Mouse (Mus musculus): ENCODE data around the gene Cntfr. TPM values are rescaled to one million over a fixed set of nuclear protein-coding genes. Genes with fewer than 3 reads are reported as not detected.

The Cntfr gene
- polyA plus RNA-seq (2014; fragmentation: Illumina TruSeq; extraction: RNeasy Lipid Tissue Mini Kit (QIAGEN cat#74804)) = 0.71 TPM

GRCm38 (mm10) chr4:41696930-41697841 is at the start of gene Cntfr:
Gene Cntfr (minus strand): TSS chr4:41697089.

GRCm38 (mm10) chr4:41731052-41731765 is 34.3 kb upstream of the Cntfr start, which contains the start of gene Arid3c:
Gene Arid3c (minus strand): TSS chr4:41731142.

DNA sequence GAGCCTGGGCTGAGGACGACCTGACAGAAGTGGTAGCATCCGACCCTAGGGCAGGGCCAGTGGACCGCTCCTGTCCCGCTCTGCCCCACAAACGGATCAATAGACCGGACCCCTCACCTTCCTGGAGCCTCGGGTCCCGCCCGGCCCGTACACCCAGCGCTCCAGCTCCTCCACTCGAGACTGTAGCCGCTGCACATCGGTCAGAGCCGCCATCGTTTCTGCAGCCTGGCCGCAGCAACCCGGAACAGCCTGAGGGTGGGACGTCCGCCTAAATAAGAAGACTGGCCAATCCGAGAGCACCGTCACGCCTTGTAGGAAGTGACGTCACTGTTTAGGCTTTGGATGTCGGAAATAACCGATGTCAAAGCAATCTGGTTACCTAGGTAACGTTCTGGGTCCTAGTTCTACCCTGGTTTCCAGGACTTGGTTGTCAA is 26.0 kb upstream of the Cntfr start, which contains the start of gene Dctn3:
Gene Dctn3 (minus strand): TSS at position 253 of the 434 bp plus-strand sequence.

GRCm38 (mm10) chr4:41713197-41714067 is 16.5 kb upstream of the Cntfr start, which contains the start of gene Rpp25l:
Gene Rpp25l (minus strand): TSS chr4:41713534.

DNA sequence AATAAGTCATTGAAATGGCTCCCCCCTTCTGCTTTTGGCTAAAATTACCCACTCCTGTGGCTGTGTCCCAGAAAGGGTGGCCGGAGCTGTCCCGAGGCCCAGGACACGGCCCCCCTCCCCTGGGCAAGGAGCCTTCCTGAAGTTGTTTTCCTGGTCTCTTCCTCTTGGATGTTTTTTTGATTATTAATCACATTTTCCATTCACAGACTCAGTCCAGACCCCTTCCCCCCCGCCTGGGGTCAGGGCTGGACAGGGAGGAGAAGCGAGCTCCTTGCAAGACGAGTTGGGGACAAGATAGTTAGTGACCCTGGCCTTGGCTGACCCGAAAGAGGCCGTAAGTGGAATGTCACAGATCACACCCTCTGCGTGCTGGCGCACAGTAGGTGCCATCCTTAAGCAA is 2.9 kb upstream of the Cntfr start, which contains the start of gene Il11ra1:
Gene Il11ra1 (plus strand): TSS at position 207 of the 400 bp plus-strand sequence.

DNA sequence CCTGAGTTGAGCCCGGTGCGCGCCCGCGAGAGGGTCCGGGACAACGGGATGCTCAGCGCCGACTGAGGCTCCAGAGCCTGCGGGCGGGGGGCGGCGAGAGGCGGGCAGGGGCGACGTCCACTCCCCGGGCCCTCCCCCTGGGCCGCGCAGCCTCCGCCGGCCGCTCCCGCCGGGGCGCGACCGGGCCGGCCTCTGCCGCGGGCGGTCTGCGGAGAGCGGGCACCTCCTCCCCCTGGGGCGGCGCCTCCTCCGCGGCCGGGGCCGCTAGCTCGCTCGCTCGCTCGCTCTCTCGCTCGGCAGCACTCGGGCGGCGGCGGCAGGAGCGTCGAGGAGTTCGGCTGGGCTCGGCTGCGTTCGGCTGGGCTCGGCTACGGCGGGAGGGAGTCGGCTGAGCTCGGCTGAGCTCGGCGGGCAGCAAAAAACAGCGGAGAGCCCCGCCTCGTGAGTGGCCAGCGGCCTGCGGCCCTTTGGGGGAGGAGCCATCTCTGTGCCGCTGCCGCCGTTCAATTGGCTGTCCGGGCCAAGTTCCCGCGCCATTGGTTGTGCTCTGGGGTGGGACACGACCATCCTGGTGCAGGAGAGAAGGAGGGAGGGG is 56.9 kb downstream of the Cntfr start, which contains the start of gene Enho:
Gene Enho (minus strand): TSS at position 412 of the 595 bp plus-strand sequence.

Other genes with a start within 250 kb of the Cntfr start
- 4.3 TPM for gene Kif24, start 232.2 kb downstream of the Cntfr start, polyA plus RNA-seq (2014; fragmentation: Illumina TruSeq; extraction: RNeasy Lipid Tissue Mini Kit (QIAGEN cat#74804))
- gene Nudt2, start 231.9 kb downstream of the Cntfr start, polyA plus RNA-seq (2014; fragmentation: Illumina TruSeq; extraction: RNeasy Lipid Tissue Mini Kit (QIAGEN cat#74804)) = 25.5 TPM
- gene AI464131, start 194.0 kb downstream of the Cntfr start, polyA plus RNA-seq (2014; fragmentation: Illumina TruSeq; extraction: RNeasy Lipid Tissue Mini Kit (QIAGEN cat#74804)) = 2.4 TPM
- 5.9 TPM for gene 1110017D15Rik, start 179.8 kb downstream of the Cntfr start, polyA plus RNA-seq (2014; fragmentation: Illumina TruSeq; extraction: RNeasy Lipid Tissue Mini Kit (QIAGEN cat#74804))
- gene Fam219a, start 127.6 kb downstream of the Cntfr start, polyA plus RNA-seq (2014; fragmentation: Illumina TruSeq; extraction: RNeasy Lipid Tissue Mini Kit (QIAGEN cat#74804)) = 1.6 TPM
- gene Dnaic1, start 127.3 kb downstream of the Cntfr start, polyA plus RNA-seq (2014; fragmentation: Illumina TruSeq; extraction: RNeasy Lipid Tissue Mini Kit (QIAGEN cat#74804)) = 0.68 TPM
- gene Enho, start 56.8 kb downstream of the Cntfr start, polyA plus RNA-seq (2014; fragmentation: Illumina TruSeq; extraction: RNeasy Lipid Tissue Mini Kit (QIAGEN cat#74804)) = not detected
- 15.1 TPM for gene Il11ra1, start 2.9 kb upstream of the Cntfr start, polyA plus RNA-seq (2014; fragmentation: Illumina TruSeq; extraction: RNeasy Lipid Tissue Mini Kit (QIAGEN cat#74804))
- not detected for gene Rpp25l, start 16.4 kb upstream of the Cntfr start, polyA plus RNA-seq (2014; fragmentation: Illumina TruSeq; extraction: RNeasy Lipid Tissue Mini Kit (QIAGEN cat#74804))
- 23.2 TPM for gene Dctn3, start 26.1 kb upstream of the Cntfr start, polyA plus RNA-seq (2014; fragmentation: Illumina TruSeq; extraction: RNeasy Lipid Tissue Mini Kit (QIAGEN cat#74804))
- not detected for gene Arid3c, start 34.1 kb upstream of the Cntfr start, polyA plus RNA-seq (2014; fragmentation: Illumina TruSeq; extraction: RNeasy Lipid Tissue Mini Kit (QIAGEN cat#74804))
- gene Galt, start 58.1 kb upstream of the Cntfr start, polyA plus RNA-seq (2014; fragmentation: Illumina TruSeq; extraction: RNeasy Lipid Tissue Mini Kit (QIAGEN cat#74804)) = 0.40 TPM
- gene Sigmar1, start 59.1 kb upstream of the Cntfr start, polyA plus RNA-seq (2014; fragmentation: Illumina TruSeq; extraction: RNeasy Lipid Tissue Mini Kit (QIAGEN cat#74804)) = 34.3 TPM
- 3.4 TPM for gene Ccl27a, start 77.2 kb upstream of the Cntfr start, polyA plus RNA-seq (2014; fragmentation: Illumina TruSeq; extraction: RNeasy Lipid Tissue Mini Kit (QIAGEN cat#74804))
- gene Gm21541, start 206.5 kb upstream of the Cntfr start, polyA plus RNA-seq (2014; fragmentation: Illumina TruSeq; extraction: RNeasy Lipid Tissue Mini Kit (QIAGEN cat#74804)) = not detected
- gene Gm20878, start 244.5 kb upstream of the Cntfr start, polyA plus RNA-seq (2014; fragmentation: Illumina TruSeq; extraction: RNeasy Lipid Tissue Mini Kit (QIAGEN cat#74804)) = not detected